In the genomic region with DNA sequence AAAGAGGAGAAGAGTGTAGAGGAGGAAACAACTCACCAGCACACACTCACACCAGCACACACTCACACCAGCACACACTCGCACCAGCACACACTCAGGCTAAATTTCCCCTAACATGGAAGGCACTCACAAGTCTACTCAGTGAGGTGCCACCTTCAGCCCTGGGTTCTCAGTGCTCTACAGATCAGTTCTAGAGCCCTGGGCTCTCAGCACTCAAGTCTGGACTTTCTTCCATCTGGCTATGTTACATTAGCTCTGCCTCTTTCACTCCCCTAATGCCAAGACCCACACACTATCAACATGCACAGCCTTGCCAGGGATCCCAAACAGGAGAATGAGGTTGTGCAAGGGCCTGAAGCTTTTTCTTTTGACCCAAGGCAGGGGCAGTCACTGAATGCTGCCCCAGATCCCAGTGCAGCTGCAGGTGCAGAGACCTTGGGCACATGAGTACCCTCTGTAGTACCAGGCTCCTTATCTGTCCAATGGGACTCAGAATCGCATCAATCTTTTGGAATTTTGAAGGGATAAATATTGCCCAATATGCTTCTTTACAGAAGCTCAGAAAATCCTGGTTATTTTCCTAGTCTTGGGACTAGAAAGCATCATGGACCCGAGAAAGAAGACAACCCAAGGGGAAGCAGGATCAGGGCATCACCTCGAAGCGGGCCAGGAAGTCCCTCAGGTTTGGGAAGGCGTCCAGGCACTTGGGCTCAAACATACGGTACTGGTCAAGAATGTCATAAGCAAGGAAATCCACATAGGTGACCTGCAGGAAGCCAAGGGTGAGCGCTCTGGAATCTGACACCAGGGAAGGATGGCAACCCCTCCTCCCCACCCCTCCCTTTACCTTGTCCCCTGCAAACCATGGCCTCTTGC, we compare ENCODE assay signal across 19 mouse cellular contexts. TPM values are rescaled to one million over a fixed set of nuclear protein-coding genes. Genes with fewer than 3 reads are reported as not detected.
DNase-seq lines count a peak whose midpoint lies in the region; ATAC-seq and TF ChIP-seq lines count a peak whose summit lies in the region.
"Had no signal": no experiment of that assay in that cellular context is flagged by ENCODE, and none has a peak within 500 bp of the region (broad histone marks: within the 10 kb centered on the region; RNA-seq: fewer than 3 reads in every experiment).

No protein-coding gene starts in this region.

- ATAC-seq in intestine, embryonic 15.5 days: no peak
- no peak for ATAC-seq in intestine, postnatal 0 days
- no peak for ATAC-seq in megakaryocyte-erythroid progenitor cell, adult 5-6 weeks (replicated peaks; ENCODE audit: low FRiP score, low TSS enrichment, poor library complexity, severe bottlenecking)

- H3K27ac ChIP-seq in intestine, embryonic 15.5 days: no peak overlapping the region
- no peak overlapping the region for H3K27ac ChIP-seq in intestine, postnatal 0 days (ENCODE audit: low read depth, low read length)
- H3K27ac ChIP-seq in bone marrow macrophage, adult 2 months (ENCODE audit: insufficient read depth, low read depth, low read length): peak overlapping the region; percentile 87
- peak overlapping the region; percentile 69 for H3K27ac ChIP-seq in macrophage
- H3K27ac ChIP-seq: forebrain, embryonic 10.5 days; hindbrain, embryonic 12.5 days; limb, embryonic 15.5 days; neural tube, embryonic 12.5 days had no signal

- H3K4me1 ChIP-seq in intestine, embryonic 15.5 days (replicated peaks): peaks cover 22% of the 10 kb centered on the region
- H3K4me1 ChIP-seq in intestine, postnatal 0 days (replicated peaks; ENCODE audit: control insufficient read depth, insufficient read depth, low read length): 0 out of 2 replicates have a peak, but pooled peaks cover 5% of the 10 kb centered on the region
- peaks cover 45% of the 10 kb centered on the region for H3K4me1 ChIP-seq in bone marrow macrophage, adult 2 months (ENCODE audit: control insufficient read depth, insufficient read depth, low read length)

- H3K27me3 ChIP-seq in intestine, embryonic 15.5 days (replicated peaks): no peaks in the 10 kb centered on the region
- no peaks in the 10 kb centered on the region for H3K27me3 ChIP-seq in intestine, postnatal 0 days (replicated peaks; ENCODE audit: control insufficient read depth, insufficient read depth, low read length)
- H3K27me3 ChIP-seq: CH12.LX; hindbrain, embryonic 12.5 days; limb, embryonic 15.5 days; neural tube, embryonic 12.5 days; Patski had no signal

- H3K4me2 ChIP-seq in intestine, embryonic 15.5 days (replicated peaks): peak overlapping the region; percentile 21; the same call in 1 of the 2 replicates
- H3K4me2 ChIP-seq in intestine, postnatal 0 days (replicated peaks; ENCODE audit: low read depth): no peak overlapping the region
- H3K4me2 ChIP-seq: heart, embryonic 12.5 days; hindbrain, embryonic 12.5 days; limb, embryonic 15.5 days; neural tube, embryonic 12.5 days had no signal

- H3K79me2 ChIP-seq in macrophage (ENCODE audit: inconsistent target): no peaks in the 10 kb centered on the region; the same call in 1 of the 2 replicates

- no peaks in the 10 kb centered on the region for H3K36me3 ChIP-seq in intestine, embryonic 15.5 days
- no peaks in the 10 kb centered on the region for H3K36me3 ChIP-seq in intestine, postnatal 0 days (ENCODE audit: control insufficient read depth, insufficient read depth)
- H3K36me3 ChIP-seq in macrophage (ENCODE audit: inconsistent target): no peaks in the 10 kb centered on the region
- H3K36me3 ChIP-seq: forebrain, embryonic 10.5 days; heart, embryonic 12.5 days; hindbrain, embryonic 12.5 days; limb, embryonic 15.5 days; neural tube, embryonic 12.5 days had no signal

- no peak for TF ChIP-seq POLR2A in bone marrow macrophage, adult 2 months (IDR thresholded peaks at IDR 0.05; ENCODE audit: borderline replicate concordance, low read depth, low read length)

- 82% methylated on average over 7 of the region's 8 CpGs for WGBS in intestine, embryonic 15.5 days
- WGBS in intestine, postnatal 0 days: 86% methylated on average over 7 of the region's 8 CpGs
- 92% methylated on average over 5 of the region's 8 CpGs for WGBS in macrophage (ENCODE audit: missing documents)

- peak; percentile 43 for DNase-seq in 3T3-L1 (ENCODE audit: low read depth, low spot score)
- no peak for DNase-seq in embryo, embryonic 10 days (ENCODE audit: low spot score)
- DNase-seq: cerebellum, postnatal 14 days had no signal

- no peak overlapping the region for H3K9ac ChIP-seq in intestine, embryonic 15.5 days
- no peak overlapping the region for H3K9ac ChIP-seq in intestine, postnatal 0 days (ENCODE audit: low read depth, low read length)
- H3K9ac ChIP-seq: heart, embryonic 12.5 days; hindbrain, embryonic 12.5 days; limb, embryonic 15.5 days; neural tube, embryonic 12.5 days had no signal

- no peak overlapping the region for H3K4me3 ChIP-seq in intestine, embryonic 15.5 days (replicated peaks)
- no peak overlapping the region for H3K4me3 ChIP-seq in intestine, postnatal 0 days (ENCODE audit: low read depth, low read length)
- no peak overlapping the region for H3K4me3 ChIP-seq in bone marrow macrophage, adult 2 months (ENCODE audit: insufficient read depth, low read length)
- no peak overlapping the region for H3K4me3 ChIP-seq in macrophage (ENCODE audit: inconsistent target)
- H3K4me3 ChIP-seq: forebrain, embryonic 10.5 days; heart, embryonic 12.5 days; hindbrain, embryonic 12.5 days; limb, embryonic 15.5 days; neural tube, embryonic 12.5 days had no signal

- H3K9me3 ChIP-seq in intestine, embryonic 15.5 days: no peaks in the 10 kb centered on the region
- H3K9me3 ChIP-seq in intestine, postnatal 0 days (ENCODE audit: control insufficient read depth): no peaks in the 10 kb centered on the region
- H3K9me3 ChIP-seq: forebrain, embryonic 10.5 days; heart, embryonic 12.5 days; hindbrain, embryonic 12.5 days; limb, embryonic 15.5 days; neural tube, embryonic 12.5 days had no signal

- TF ChIP-seq CTCF in intestine, postnatal 0 days (IDR thresholded peaks at IDR 0.05; ENCODE audit: low read depth): no peak
- TF ChIP-seq CTCF in bone marrow macrophage, adult 2 months (IDR thresholded peaks at IDR 0.05; ENCODE audit: low read depth, low read length): no peak

RNA-seq across cellular contexts. Expression of gene Gstm1, which starts 3.4 kb away (rescaled TPM):
- 335 and 425 TPM in 2 replicates for polyA plus RNA-seq in intestine, embryonic 15.5 days (2015; fragmentation: Nextera tagmentation; extraction: Ambion mirVana)
- polyA plus RNA-seq in intestine, postnatal 0 days (2015; fragmentation: Nextera tagmentation; extraction: Ambion mirVana): 92.7 and 96.3 TPM in 2 replicates
- polyA plus RNA-seq in bone marrow macrophage, adult 2 months (2012; ENCODE audit: insufficient read depth, insufficient read length, missing spikeins): 313 and 329 TPM in 2 replicates
- 100 to 1,000 TPM in 2 of 26 experiments, 10 to 100 TPM in 24; 10.9 to 109 (median 29.8) TPM for total RNA-seq in macrophage (2018; cell fraction: chromatin; rRNA removed)
- 100 to 1,000 TPM; 178 to 448 (median 339) TPM for total RNA-seq in macrophage (2018; cell fraction: cytosol; rRNA removed)
- 100 to 1,000 TPM in 8 of 26 experiments, 10 to 100 TPM in 18; 37.5 to 185 (median 74.8) TPM for total RNA-seq in macrophage (2018; cell fraction: nucleus; rRNA removed)
- polyA plus RNA-seq in macrophage (2018): 150 to 391 TPM (median 384 TPM) in 3 replicates
- 9.1 and 18.8 TPM in 2 replicates for total RNA-seq in megakaryocyte-erythroid progenitor cell, adult 5-6 weeks (2014; fragmentation: Nextera tagmentation)
- 8.4 and 14.7 TPM in 2 replicates for total RNA-seq in megakaryocyte-erythroid progenitor cell, adult 5-6 weeks (2017)

RNA-seq across cellular contexts. Expression of gene Gstm2, which starts 28.1 kb away (rescaled TPM):
- polyA plus RNA-seq in intestine, embryonic 15.5 days (2015; fragmentation: Nextera tagmentation; extraction: Ambion mirVana): 184 and 198 TPM in 2 replicates
- 94.6 and 108 TPM in 2 replicates for polyA plus RNA-seq in intestine, postnatal 0 days (2015; fragmentation: Nextera tagmentation; extraction: Ambion mirVana)
- polyA plus RNA-seq in bone marrow macrophage, adult 2 months (2012; ENCODE audit: insufficient read depth, insufficient read length, missing spikeins): 4.5 and 4.7 TPM in 2 replicates
- total RNA-seq in macrophage (2018; cell fraction: chromatin; rRNA removed): 10 to 100 TPM in 1 of 26 experiments, 1 to 10 TPM in 12, under 1 TPM in 6, not detected in 7; 0.78 to 10.9 (median 1.7) TPM
- 1 to 10 TPM; 2.1 to 6.9 (median 3.3) TPM for total RNA-seq in macrophage (2018; cell fraction: cytosol; rRNA removed)
- total RNA-seq in macrophage (2018; cell fraction: nucleus; rRNA removed): 1 to 10 TPM in 14 of 26 experiments, under 1 TPM in 7, not detected in 5; 0.40 to 4.0 (median 1.4) TPM
- polyA plus RNA-seq in macrophage (2018): 5.8 to 12.2 TPM (median 10.0 TPM) in 3 replicates
- total RNA-seq in megakaryocyte-erythroid progenitor cell, adult 5-6 weeks (2014; fragmentation: Nextera tagmentation): not detected in 2 replicates
- 1.5 and 2.6 TPM in 2 replicates for total RNA-seq in megakaryocyte-erythroid progenitor cell, adult 5-6 weeks (2017)

RNA-seq across cellular contexts. Expression of gene Gstm4, which starts 30.4 kb away (rescaled TPM):
- polyA plus RNA-seq in intestine, embryonic 15.5 days (2015; fragmentation: Nextera tagmentation; extraction: Ambion mirVana): 33.0 and 33.9 TPM in 2 replicates
- polyA plus RNA-seq in intestine, postnatal 0 days (2015; fragmentation: Nextera tagmentation; extraction: Ambion mirVana): 28.4 and 30.5 TPM in 2 replicates
- polyA plus RNA-seq in bone marrow macrophage, adult 2 months (2012; ENCODE audit: insufficient read depth, insufficient read length, missing spikeins): 10.1 and 10.7 TPM in 2 replicates
- total RNA-seq in macrophage (2018; cell fraction: chromatin; rRNA removed): 1 to 10 TPM in 23 of 26 experiments, under 1 TPM in 3; 0.41 to 9.7 (median 3.6) TPM
- total RNA-seq in macrophage (2018; cell fraction: cytosol; rRNA removed): 10 to 100 TPM; 11.5 to 20.9 (median 17.0) TPM
- 10 to 100 TPM in 10 of 26 experiments, 1 to 10 TPM in 16; 1.9 to 13.9 (median 8.5) TPM for total RNA-seq in macrophage (2018; cell fraction: nucleus; rRNA removed)
- 10.1 to 17.6 TPM (median 15.1 TPM) in 3 replicates for polyA plus RNA-seq in macrophage (2018)
- total RNA-seq in megakaryocyte-erythroid progenitor cell, adult 5-6 weeks (2014; fragmentation: Nextera tagmentation): 2.8 and 3.6 TPM in 2 replicates
- total RNA-seq in megakaryocyte-erythroid progenitor cell, adult 5-6 weeks (2017): 1.7 and 2.9 TPM in 2 replicates

RNA-seq across cellular contexts. Expression of gene Gstm3, which starts 45.3 kb away (rescaled TPM):
- polyA plus RNA-seq in intestine, embryonic 15.5 days (2015; fragmentation: Nextera tagmentation; extraction: Ambion mirVana): 153 and 154 TPM in 2 replicates
- polyA plus RNA-seq in intestine, postnatal 0 days (2015; fragmentation: Nextera tagmentation; extraction: Ambion mirVana): 53.9 and 60.7 TPM in 2 replicates
- not detected in 2 replicates for polyA plus RNA-seq in bone marrow macrophage, adult 2 months (2012; ENCODE audit: insufficient read depth, insufficient read length, missing spikeins)
- total RNA-seq in macrophage (2018; cell fraction: chromatin; rRNA removed): not detected
- not detected for total RNA-seq in macrophage (2018; cell fraction: cytosol; rRNA removed)
- not detected for total RNA-seq in macrophage (2018; cell fraction: nucleus; rRNA removed)
- polyA plus RNA-seq in macrophage (2018): not detected in 3 replicates
- not detected in 2 replicates for total RNA-seq in megakaryocyte-erythroid progenitor cell, adult 5-6 weeks (2014; fragmentation: Nextera tagmentation)
- not detected in 2 replicates for total RNA-seq in megakaryocyte-erythroid progenitor cell, adult 5-6 weeks (2017)
- total RNA-seq: CH12.LX; left cerebral cortex, adult 8-10 months; megakaryocyte progenitor cell, adult 5-6 weeks; midbrain, postnatal 0 days had no signal
- polyA plus RNA-seq: embryonic facial prominence, embryonic 11.5 days; forebrain, embryonic 10.5 days; heart, embryonic 12.5 days; hindbrain, embryonic 12.5 days; limb, embryonic 15.5 days; midbrain, postnatal 0 days; neural tube, embryonic 12.5 days; Patski had no signal

Comparison
In these comparisons a context has a peak if more than half of its experiments do, and no peak if none do; other contexts are left out.
1. H3K27ac ChIP-seq: peak in bone marrow macrophage, adult 2 months (single experiment) and macrophage (single experiment); none in intestine, embryonic 15.5 days (single experiment) and intestine, postnatal 0 days (single experiment).